Mouse (Mus musculus) adrenal gland (tissue): Measurements from ENCODE around the gene 5730522E02Rik.

Experiments used
- intact Hi-C: fragments of 180-260 bp; cut with DNase I; formaldehyde crosslinking; loops from one replicate; pipeline ENCODE4 v1.15.1; 2025

The 5730522E02Rik gene

GRCm38 (mm10) chr11:25848824-25849644, 361.5 kb downstream of the 5730522E02Rik start:
- intact Hi-C loops, result no loop called here

- intact Hi-C loops, result no loop called here
Observed at GRCm38 (mm10) chr11:25838451-25838850, 372.1 kb downstream of the 5730522E02Rik start.

DNA sequence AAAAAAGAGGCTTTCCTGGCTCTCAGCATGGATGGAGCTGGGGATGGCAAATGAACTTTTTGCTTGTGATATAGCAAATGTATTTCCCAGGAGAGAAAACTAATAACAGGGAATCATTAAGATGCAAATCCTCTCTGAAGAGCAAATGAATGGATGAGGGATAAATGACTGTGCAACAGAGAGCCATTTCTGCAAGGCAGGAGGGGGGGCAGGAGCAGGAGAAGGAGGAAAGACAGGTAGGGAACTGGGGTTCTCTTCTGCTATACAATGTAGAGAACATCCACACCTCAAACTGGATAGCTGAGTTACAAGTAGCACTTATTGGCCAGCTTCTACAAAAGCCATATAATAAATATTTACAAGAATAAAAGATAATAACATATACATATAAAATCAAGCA, 390.8 kb downstream of the 5730522E02Rik start:
- intact Hi-C loops, result no loop called here

DNA sequence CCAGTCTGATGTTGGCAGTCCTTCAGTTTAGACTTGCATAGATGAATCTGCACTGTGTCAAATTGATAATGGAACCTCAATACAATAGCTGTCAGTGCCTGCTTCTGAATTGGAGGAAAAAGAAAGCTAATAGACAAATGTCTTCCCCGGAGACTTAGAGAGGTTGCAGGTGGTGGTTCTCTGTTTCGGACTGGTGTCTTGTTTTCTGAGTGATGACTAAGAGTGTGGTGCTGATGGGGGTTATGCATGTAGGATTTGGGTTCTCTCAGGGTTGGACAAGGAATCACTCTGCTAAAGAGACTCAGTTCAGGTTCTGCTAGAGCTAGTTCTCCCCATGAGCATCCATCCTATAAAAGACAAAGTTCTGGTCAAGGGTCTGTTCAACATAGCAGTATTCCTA, 397.1 kb downstream of the 5730522E02Rik start:
- intact Hi-C loops, result no loop called here

DNA sequence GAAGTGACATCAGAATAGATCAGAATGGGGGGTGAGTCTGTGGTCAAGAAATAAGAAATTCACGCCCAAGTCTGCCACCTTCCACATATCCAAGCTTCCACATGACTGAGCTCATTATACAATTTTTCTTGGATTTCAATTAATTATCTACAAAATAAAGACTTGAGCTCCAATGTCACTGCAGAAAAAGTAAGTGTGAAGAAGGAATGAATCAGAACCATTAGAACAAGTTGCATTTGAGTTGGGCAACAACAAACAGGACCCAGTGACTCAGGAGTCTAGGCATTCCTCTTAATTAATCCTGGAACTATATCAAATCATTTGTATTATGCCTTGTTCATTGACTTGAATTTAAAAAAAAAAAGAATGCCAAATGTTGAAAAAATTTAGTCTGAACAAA, 422.9 kb downstream of the 5730522E02Rik start:
- intact Hi-C loops, result no loop called here

- intact Hi-C loops, result no loop called here
Observed at GRCm38 (mm10) chr11:25772231-25772630, 438.3 kb downstream of the 5730522E02Rik start.

DNA sequence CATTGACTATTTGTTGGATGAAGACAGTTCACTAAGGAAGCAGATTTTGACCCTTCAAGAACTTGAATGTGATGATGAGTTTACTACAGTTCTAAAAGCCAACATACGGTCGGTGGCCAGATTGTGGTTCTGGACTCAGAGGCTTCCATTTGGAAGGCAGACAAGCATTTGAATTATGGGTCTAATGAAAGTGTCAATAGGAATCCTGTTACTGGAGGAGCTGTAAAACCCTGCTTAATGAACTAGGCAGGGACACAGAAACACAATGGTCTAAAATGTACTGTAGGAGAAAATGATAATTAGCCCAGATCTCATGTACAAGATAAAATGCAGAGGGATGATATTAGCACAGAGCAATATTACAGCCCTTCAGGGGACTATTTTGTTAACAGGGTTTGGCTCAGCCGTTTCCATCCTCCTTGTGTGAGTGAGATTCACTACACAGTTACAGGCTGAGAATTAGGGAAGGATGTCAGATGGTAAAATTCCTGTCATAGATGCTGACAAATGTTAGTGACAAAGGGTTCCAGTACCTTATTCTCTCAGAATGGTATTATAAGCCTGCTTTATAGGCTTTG, 439.5 kb downstream of the 5730522E02Rik start:
- intact Hi-C loops, result no loop called here

- intact Hi-C loops, result no loop called here
Observed at GRCm38 (mm10) chr11:25767584-25768333, 442.8 kb downstream of the 5730522E02Rik start.

DNA sequence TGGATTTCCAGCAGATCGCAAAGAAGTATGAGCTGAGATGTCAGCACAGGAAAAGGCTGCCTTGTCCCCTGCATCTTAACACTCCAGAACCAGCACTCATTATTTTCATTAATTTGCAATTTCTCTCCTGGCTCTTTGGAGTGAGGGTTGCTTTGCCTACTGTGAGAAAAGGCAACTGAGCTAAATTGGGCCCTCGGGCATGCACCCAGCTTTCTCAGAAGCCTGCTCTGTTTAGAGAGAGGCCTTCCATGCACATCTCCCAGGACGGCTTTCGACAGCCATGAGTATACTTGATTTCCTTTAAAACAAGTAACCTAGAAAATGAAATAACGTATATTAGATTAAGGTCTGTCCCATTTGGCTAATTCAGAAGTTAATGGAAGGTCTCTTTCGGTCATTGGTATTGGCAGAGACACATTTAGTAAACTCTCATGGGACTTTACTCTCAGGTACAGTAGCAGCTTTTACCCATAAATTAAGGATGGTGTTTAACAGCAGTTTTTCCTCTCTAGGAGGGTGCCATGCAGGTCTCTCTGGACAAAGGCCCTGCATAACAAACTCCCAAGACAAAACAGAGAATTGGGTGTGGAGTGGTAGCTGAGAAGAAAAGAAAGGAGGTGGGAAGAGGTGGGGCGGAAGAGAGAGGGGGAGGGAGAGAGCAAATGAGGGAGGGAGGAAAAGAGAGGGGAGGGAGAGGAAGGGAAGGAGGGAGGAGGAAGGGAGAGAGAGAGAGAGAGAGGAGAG, 457.2 kb downstream of the 5730522E02Rik start:
- intact Hi-C loops, result no loop called here

DNA sequence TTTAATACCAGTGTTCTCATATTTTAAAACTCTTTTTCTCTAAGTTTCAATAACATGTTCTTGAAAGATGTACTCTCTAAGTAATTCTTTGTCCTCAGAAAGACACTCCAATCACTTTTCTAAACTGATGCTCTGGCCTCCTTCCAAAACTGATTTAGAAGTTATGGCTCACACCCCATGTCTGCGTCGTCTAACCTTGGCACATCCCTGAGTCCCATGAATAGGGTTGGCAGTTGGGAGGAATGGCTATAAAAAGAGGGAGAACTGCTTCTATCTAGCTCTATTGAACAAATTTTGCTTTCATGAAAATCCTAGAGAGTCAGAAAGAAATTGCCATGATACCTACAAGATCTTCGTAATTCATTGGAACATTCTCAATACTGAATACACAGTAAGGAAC, 458.1 kb downstream of the 5730522E02Rik start:
- intact Hi-C loops, result no loop called here

DNA sequence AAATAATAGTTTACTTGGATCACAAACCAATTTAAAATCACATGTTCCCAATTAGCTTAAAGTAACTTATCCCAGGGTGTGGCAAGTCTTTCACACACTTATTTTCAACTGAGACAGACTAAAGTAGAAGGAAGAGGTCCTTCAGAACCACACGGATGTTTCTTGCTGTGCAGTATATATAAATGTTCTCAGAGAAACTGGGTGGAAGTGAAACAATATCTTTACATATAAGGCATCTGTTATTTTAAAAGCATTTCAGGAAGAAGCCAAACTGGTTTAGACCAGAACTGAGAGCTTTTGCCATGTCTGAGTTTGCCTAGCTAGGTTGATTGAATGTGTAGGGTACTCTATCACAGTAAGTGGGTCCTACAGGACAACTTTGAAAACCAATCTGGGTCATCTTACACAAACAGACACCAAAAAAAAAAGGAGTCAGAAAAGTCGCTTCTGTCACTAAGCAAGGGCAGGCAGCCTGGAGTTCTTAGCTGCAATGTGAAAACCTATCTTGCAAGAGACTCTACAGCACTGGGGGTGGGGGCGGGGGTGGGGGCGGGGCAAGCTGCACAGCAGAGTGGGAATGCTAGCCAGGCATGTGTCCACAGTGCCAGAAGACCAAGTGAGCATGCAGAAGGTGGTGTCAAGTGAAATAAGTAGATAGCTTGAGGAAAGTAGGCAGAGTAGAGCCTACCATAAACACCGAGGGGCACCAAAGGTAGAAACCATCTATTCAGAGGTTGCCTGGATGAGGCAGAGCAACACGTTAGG, 463.3 kb downstream of the 5730522E02Rik start:
- intact Hi-C loops, result no loop called here

DNA sequence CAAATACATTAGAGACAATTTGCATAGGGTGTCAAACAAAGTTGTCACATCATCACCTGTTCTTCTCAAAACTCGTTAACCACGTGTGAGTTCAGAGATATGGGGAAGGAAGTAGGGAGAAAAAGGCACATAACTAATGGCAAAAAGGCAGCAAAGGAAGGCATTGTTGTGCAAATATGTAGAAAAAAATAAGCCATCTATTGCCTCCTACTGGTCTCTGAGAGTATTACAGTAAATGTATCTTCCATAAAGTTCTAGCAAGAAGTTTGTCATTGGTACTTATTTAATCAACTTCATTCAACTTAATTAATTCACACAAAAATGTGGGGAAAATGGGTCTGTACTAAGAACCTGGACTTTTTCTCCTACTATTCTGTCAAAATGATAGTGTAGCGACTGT, 466.9 kb downstream of the 5730522E02Rik start:
- intact Hi-C loops, result no loop called here

DNA sequence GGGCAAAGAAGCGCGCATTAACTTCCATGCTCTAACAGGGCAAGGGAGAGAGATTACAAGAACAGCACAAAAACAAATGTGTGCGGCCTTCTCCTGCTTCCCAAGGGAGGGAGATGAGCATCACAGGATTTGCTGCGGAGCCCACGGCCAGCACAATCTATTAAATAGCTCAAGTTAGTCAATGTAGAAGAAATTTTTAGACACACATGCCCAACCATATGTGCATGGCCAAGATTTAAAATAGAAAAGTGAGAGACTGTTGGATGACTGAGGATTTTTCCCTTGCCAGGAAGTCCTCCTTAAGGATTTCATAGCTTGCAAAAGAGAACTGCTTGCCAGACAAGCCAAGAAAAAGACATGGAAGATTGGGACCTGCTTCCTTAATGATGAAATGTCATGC, 473.3 kb downstream of the 5730522E02Rik start:
- intact Hi-C loops, result no loop called here

DNA sequence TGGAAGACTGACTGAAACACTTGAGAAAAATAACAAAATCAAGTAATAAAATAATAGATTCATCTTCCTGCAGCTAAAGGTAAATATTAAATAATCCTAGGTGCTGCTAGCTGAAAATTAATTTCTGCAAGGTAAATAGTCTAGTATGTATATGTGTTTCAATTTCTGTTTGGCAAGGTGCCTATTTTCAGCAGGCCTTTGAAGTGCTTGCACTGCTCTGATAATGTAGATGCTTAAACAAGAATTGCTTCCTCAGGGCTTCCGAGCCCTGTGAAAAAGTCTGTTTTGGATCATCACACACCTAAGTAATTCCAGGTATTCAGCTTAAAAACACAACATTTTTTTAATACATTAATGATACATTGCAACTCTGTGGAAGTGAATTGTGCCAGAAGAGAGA, 481.1 kb downstream of the 5730522E02Rik start:
- intact Hi-C loops, result no loop called here

DNA sequence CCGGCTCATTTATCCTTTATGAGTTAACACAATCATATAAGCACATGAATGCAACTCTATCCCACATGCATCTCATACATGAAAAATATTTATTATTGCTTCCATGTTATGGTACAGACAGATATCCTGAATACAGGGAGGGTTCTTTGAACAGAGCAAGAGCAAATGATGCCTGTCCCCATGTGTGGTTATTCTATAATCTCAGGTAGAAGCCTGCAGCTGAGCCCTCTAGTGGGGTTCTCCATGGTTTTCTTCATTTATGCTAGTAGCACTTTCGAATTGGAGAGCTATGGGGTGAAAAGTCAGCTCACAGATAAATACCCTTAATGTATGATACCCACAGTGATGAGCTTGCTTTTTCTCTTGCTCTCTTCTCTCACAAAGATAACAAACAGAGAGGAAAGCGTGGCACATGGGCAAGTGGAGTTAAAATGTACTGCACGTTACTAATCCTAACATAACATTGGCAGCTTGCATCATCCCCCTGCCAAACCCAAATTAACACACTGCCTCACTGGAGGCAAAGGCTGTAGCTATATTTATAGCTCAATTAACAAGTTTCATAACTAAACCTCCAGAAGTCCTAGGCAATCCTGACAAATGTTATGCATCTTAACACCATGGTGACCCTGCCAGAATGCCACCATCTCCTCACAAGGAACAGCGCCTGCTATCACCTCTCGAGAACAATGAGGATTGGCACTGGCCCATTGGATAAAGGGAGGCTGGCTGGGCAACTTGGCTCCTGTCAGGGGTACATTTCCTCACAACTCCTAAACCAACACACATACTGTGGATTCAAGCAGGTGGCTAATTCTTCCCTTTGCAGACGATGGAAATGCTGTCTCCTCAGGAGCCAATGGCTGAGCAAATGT, 494.9 kb downstream of the 5730522E02Rik start:
- intact Hi-C loops, result no loop called here

- intact Hi-C loops, result no loop called here
Observed at GRCm38 (mm10) chr11:25710559-25710958, 500.0 kb downstream of the 5730522E02Rik start.

DNA sequence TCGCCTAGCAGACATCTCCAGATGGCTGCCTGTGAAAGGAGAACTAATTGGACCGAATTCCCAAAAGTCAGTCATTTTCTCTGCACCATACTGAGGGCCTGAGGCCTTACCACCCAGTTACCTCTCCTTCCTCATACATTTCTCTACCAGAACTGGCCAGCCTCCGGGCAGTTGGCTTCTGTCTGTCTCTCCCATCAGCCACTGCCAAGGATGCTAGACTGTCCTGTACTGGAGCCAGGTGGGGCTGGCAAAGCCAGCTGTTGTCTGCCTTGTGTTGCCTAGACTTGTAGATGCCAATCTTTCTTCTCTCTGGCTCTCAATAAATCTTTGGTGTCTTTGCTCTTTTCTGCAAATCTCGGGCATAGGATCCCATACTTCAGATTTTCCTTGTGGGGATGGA, 500.7 kb downstream of the 5730522E02Rik start:
- intact Hi-C loops, result no loop called here

GRCm38 (mm10) chr11:25704332-25705168, 506.0 kb downstream of the 5730522E02Rik start:
- intact Hi-C loops, result no loop called here

DNA sequence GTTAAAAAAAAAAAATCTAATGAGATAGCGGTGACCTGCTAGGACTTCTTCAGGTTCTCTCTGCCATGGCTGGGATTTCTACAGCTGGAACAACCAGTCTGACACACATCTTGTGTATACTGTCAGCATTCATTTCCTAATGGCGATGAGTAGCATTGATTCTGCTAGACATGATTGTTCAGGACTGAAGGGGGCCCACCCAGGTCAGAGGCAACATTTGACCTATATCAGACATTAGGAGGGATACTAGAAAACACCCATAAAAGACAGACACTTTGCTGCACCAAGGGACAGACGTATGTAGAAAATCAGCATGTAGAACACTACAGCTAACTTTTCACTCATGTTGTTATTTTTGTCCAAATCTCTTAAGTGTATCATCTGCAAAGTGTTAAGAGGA, 507.8 kb downstream of the 5730522E02Rik start:
- intact Hi-C loops, result no loop called here
